Mouse (Mus musculus): ENCODE results near the gene Dusp28.

Dusp28 gene

DNA sequence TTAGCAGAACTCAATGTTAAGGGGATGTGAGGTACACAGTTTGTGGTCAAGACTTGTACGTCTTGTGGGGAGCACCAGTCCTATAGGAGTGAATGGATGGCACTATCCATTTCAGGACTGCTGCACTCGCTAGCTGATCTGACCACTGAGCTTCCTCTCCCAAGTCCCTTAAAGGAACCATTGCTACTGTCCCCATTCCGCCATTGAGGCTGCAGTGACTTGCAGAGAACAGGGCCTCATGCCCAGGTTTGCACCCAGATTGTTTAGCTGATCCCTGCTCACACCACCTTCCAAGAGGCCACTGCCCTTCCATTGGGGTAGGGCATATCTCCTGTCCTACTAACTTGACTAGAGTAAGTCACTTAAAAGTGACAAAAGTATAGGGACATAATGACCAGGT is 1.9 kb downstream of the Dusp28 start:
- DNase-seq (ENCODE audit: low read depth): no peak

DNA sequence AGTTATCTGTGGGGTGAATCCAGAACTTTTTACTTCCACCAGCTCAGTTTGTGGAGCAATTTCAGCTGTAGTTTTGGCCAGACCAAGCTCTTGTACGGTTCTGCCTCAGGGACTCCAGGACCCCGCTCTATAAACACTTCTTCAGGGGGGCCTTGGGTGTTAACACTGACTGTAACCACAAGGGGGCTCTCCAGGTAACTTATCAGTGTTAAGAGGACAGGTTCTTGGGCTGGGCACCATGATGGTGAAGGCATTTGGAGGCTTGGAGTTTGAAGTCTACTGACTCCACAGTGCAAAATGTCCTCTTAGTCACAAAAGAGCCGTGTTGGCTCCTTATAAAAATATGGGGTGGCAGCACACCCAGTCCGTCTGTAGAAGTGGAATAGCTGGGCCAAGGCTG is 2.3 kb downstream of the Dusp28 start:
- DNase-seq (ENCODE audit: low read depth): no peak

DNA sequence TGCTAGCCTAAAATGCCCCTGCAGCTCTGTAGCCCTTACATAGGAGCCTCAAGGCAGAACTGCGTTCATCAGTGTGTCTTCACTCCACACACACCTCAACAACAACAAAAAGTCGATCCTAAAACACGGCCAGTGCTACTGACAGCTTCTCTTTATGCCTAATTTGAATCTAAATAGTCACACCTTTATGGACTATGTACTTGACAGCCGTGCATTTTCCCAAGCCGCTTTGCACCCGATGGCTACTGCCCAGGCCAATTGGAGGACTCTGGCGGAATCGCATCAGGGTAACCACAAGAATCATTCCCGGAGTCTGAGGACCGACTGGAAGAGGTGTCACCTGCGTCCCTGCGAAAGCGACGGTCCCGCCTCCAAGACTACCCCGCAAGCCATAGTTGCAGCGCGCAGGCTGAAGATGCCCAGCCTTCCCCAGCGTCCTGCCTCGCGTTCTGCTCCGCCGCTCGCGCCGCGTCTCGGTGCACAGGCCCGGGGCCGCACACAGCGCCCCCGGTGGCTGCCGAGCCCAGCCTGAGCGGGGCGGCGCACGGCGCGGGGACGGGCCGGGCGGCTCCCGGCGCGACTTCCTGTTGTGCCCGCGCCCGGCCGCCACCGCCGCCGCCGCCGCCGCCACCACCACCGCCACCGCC is 3.6 kb downstream of the Dusp28 start, which contains the start of gene Rnpepl1:
Gene Rnpepl1, plus strand, starts transcription at position 545 of the 647 bp plus-strand sequence.
- peak; percentile 69 for DNase-seq (ENCODE audit: low read depth)

DNA sequence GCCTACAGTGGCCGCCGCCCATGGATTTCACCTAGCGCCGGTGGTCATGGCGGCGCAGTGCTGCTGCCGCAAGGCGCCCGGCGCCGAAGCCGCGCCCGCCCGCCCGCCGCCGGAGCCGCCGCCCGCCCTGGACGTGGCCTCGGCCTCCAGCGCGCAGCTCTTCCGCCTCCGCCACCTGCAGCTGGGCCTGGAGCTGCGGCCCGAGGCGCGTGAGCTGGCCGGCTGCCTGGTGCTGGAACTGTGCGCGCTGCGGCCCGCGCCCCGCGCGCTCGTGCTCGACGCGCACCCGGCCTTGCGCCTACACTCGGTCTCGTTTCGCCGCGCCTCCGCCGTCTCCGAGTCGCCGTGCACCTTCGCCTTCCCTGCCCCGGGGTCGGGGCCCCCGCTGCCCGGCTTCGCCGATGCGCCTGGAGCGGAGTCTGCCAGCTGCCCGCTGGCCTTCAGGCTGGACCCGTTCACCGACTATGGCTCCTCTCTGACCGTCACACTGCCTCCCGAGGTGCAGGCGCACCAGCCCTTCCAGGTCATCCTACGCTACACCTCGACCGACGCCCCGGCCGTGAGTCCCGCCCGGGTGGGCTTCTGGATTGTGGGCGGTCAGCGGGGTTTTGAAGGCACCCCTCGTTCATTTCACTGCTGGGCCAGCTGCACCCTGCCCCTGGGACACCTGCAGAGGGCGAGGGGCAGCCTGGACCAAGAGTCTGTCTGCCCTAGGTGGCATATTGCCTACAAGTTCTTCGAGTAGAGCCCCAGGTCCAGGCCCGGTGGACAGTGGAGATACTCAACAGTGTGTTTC is 4.3 kb downstream of the Dusp28 start:
- peak; percentile 48 for DNase-seq (ENCODE audit: low read depth)

DNA sequence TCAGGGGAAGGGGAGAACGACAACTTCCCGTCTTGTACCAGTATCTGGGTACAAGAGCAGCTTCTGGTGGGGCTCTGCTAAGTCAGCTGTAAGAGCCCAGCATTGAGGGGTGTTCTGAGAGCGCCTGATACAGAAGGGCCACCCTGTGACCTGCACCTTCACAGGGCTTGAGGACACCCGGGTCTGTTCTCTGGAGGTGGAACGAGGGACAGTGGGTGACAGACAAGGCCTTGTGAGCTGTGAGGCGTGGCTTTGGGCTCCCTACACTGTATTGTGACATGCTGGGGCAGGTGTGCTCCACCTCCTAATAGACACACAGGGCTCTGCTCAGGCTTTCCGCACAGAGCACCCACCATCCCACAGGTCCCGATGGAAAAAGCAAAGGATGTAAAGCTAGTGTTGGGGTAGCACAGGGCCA is 4.9 kb downstream of the Dusp28 start:
- DNase-seq (ENCODE audit: low read depth): no peak

DNA sequence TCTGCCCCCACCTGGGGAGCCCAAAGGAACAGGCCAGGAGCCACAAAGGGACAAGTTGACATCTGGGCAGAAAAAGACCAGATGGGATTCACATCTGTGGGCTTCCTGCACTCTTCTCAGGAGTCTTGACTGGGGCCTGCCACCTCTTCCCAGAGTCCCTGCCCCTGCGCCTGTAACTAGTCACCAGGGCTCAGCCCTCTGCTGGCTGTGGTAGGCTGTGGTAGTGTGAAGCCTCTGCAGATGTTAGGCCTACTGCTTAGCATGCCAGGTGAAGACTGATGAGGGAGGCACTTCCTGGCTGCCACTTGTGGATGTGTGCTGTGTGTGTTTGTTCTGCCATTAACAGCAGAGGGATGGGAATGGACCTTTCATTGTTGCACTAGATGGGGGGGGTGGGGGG is 5.5 kb downstream of the Dusp28 start:
- no peak for DNase-seq (ENCODE audit: low read depth)

DNA sequence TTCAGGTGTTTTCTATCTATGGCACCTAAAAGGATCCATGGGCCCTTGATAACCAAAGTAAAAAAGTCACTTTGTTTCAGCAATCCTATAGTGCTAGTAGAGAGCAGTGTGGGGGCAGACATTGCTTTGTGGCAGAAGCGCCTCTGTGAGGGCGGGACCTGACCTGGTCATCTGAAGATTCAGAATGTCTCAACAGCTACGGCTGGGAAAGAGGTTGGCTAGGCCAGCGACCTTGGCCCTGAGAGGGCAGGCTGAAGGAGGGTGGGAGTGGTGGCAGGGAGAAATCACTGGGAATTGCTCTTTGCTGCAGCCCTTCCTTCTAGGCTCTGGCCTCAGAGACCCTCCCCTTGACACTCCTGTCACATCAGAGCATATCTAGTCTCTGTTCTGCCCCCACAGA is 7.5 kb downstream of the Dusp28 start:
- no peak for DNase-seq (ENCODE audit: low read depth)

DNA sequence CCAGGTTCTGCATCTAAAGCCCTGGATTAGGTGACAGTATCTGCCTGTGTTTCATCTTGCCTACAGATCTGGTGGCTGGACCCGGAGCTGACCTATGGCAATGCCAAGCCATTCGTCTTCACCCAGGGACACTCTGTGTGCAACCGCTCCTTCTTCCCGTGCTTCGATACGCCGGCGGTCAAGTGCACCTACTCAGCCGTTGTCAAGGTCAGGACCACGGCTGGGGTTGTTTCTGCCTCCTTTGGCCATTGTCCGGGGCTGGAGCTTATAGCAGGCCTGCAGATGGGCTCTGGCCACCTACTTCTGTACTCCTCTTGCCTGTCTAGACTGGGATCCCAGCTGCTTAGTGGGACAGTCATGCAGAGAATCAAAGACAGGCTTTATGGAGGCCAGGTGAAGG is 8.2 kb downstream of the Dusp28 start:
- DNase-seq (ENCODE audit: low read depth): no peak

DNA sequence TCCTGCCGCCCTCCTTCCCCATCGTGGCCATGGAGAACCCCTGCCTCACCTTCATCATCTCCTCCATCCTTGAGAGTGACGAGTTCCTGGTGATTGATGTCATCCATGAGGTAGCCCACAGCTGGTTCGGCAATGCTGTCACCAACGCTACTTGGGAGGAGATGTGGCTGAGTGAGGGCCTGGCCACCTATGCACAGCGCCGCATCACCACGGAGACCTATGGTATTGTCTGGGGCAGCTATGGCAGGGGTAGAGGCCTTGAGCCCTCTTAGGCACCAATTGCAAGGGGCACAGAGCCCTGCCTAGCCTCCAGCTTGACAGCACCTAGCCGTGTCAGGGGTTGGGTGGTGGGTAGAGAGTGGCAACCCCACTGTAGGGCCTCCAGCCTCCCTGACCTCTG is 9.9 kb downstream of the Dusp28 start:
- DNase-seq (ENCODE audit: low read depth): no peak

DNA sequence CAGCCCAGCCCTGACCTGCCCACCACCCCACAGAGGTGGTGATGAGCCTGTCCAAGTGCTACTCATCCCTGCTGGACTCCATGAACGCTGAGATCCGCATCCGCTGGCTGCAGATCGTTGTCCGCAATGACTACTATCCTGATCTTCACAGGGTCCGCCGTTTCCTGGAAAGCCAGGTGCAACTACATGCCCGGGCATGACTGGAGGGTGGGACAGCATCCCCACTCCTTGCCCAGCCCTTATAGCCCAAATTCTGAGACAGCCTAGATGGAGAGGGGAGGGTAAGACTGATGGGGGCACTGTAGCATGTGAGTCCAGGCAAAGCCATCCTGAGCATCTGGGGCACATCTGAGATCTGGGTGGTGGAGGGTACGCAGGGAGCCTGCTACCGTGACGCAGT is 12.4 kb downstream of the Dusp28 start:
- DNase-seq (ENCODE audit: low read depth): no peak

DNA sequence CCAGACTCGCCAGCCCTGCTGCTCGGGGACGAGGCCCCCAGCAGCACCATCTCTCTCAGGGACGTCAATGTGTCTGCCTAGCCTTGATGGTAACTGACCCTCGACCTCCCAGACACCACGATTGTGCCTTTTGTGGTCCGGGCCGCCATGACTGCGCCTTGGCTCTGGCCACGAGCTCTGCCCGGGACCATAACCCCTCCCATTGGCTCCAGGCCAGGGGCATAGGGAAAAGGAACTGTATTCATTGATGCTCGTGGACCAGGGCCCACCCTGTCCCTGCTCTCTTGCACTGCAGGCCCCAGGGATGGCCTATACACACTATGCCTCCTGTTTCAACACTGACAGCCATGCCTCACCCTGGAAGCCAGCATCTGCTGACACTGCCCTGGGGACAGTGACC is 13.0 kb downstream of the Dusp28 start:
- no peak for DNase-seq (ENCODE audit: low read depth)

DNA sequence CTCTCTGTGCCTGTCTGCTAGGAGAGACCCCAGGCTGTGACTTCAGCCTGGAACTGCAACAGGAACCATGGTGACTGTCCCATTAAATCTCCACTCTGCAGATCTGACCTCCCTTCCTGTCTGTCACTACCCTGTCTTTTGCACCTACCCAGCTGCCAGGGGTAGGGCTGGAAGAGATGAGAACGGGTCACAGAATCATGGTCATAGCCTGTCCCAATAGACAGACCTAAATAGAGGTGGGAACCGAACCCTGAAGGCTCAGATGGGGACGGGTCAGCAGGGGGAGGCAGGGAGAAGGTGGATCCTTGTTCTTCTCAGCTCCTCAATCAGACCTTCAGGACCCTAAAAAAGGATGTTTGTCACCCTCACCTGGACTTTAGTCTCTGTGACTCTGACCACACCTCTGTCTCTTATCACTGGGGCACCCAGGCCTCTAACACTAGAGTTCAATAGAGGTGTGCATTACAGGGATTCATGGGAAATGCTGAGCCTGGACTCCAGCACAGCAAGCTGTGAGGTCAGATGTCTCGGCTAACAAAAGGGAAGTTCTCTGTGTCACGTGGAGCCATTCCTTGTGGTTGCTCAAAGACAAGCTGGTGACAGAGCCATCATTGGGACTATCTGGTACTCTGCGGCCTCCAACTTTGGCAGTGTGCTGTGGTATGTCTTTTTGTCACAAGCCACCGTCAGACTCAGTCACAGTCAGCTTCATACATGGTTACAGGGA is 13.9 kb downstream of the Dusp28 start:
- DNase-seq (ENCODE audit: low read depth): no peak

DNA sequence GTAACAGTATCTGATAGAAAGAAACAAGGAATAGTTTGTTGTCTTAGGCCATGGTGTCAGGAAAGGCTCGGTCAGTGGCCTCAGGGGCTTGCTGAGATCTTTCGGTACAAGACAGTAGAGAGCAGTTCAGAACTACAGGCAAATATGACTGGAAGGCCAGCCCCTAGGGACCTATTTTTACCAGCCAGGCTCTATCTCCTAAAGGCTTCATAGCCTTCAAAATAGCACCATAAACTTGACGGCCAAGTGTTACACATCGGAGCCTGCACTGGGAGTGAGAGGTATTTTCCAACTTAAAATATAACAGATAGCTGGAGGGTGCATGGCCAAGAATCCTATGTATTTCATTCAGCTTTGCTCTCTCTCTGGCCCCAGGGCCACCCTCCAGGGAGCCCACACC is 14.7 kb downstream of the Dusp28 start:
- no peak for DNase-seq (ENCODE audit: low read depth)

DNA sequence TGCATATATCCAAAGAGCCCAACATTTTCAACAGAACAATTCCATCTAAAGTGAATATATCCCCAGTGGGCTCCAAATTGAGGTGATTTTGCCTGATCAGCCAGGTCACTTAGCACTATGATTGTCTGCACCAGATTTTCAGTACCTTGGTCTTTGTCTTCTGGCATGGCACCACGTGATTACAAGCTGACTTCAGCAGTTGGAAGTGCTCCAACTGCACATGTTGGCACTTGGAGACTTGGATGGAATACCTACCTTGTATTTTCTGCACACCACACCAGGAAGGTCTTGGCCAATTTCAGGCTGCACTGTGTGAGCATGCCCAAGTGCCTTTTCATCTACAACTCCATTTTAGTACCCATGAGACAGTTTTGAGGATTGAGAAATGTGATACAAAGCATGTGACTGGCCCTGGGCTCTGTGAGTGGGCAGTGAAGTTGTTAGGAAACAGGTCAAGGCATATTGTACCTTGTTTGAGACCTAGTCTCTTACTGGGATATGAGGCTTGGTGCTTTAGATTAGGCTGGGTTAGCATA is 23.5 kb downstream of the Dusp28 start:
- DNase-seq (ENCODE audit: low read depth): peak; percentile 40

DNA sequence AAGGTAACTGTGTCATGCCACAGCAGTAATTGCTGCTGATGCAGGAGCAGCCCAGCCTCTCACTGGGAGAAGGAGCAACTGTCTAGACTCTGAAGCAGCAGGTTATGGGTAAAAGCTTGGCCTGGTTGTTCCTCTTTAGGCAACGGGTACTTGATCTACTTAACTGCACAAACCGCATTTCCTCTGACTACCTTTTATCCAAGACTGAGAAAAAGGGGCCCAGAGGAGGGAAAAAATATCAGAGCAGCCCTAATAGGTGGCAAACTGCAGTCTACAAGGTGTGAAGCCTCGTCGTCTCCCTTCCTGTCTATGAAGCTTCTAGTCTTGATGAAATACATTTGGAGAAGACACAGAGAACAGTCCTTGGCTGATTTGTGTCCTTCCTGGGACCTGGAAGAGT is 26.8 kb downstream of the Dusp28 start:
- DNase-seq (ENCODE audit: low read depth): no peak

DNA sequence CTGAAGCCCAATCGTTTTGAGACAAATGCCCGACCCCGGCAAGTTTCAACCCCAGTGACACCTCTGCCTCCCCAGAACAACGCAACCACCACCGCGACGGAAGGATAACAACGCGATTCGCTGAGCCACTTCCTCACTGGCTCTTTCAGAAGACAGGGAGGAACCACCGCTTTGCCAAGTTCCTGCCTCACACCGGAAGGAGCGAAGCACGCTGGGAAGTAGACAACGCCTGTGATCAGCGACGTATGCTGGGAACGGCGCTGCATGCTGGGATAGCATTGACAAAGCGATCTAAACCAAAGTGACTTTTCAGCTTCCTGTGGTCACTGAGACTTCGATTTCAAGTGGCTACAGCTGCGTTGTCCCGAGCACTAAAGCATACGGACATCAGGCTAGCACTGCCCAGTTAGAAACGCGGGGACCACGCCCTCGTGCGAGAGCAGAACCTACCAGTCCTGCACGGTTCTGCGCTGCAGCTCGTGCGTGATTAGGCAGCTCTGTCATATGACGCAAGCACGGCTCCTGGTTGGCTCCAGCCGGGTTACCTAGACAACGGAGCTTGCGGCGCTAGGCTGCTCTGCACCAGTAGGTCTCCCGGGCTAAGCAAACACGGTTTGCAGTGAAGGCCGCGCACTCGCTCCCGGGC is 27.5 kb downstream of the Dusp28 start, which contains the start of gene Capn10:
Gene Capn10, plus strand, starts transcription at position 195 of the 646 bp plus-strand sequence.
- DNase-seq (ENCODE audit: low read depth): peak; percentile 98

DNA sequence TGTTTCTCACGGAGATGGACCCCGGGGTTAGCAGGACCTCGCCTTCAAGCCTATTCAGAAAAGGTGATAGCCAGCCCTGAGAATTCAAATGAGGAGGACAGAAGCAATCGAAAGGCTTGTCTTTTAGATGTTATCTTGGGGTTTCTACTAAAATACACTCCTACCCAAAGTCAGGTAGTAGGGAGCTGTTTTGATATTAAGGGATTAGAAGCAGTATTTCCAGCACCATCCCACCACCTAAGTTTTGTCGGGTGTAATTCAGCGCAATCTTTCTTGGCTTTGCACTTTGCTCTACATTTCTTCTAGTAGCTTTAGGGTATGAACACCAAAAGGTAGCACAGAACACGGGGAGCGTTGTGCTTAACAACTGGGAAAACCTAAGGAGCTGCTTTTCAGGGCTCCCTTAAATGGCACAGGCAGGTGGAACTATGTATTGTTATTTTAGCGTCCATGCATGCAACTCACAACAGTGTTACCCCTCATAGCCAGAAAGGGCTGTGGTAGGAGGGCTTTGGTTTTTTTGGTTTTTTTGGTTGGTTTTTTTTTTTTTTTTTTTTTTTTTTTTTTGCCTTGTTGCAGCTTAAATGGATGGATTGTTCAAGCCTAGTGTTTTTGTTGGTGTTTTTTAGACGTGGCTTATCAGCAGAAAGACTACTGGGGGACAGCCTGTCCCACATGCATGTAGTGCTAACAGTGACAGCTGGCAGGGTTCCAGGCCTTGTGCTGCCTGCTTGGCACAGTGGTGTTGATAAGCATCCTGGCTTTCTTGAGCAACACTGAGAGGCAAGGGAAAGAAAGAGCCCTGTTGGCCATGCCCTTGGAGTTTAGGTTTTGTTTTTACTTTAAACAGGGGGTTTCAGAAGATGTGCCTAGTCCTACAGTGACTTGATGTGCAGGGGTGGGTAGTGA is 28.5 kb downstream of the Dusp28 start:
- peak; percentile 64 for DNase-seq (ENCODE audit: low read depth)

DNA sequence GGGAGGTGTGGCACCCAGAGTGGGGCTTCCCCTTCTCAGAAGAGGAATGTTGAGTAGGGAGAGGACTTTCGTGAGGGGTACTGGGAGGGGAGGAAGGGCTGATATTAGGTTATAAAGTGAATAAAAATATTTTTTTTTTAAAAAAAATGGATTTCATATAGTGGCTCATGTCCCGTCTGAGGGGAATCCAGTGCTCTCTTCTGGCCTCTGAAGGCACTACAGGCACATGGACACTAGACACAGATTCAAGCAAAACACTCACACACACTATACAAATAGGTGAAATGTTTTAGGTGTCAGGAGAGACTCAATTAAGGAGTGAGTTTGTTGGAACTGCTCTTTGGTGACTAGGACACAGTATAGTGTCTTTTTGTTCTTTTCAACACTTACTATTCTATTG is 29.2 kb downstream of the Dusp28 start:
- peak; percentile 55 for DNase-seq (ENCODE audit: low read depth)

DNA sequence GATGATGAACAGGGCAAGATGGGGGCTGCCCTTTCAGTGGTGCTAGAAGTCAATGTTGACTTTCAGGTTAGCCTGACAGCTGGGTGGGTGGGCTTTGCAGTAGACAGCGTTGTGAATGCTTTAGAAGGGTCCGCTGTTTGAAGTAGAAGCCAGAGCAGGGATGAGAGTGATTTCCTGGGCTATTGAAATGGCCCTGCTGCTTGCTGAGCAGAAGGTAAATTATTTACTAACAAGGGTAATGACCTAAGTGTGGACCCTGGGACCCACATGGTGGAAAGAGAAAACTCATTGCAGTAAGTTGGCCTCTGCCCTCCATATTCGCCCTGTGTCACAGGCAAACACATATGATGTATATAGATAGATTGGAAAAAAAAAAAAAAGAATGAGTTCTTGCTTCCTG is 29.7 kb downstream of the Dusp28 start:
- no peak for DNase-seq (ENCODE audit: low read depth)

DNA sequence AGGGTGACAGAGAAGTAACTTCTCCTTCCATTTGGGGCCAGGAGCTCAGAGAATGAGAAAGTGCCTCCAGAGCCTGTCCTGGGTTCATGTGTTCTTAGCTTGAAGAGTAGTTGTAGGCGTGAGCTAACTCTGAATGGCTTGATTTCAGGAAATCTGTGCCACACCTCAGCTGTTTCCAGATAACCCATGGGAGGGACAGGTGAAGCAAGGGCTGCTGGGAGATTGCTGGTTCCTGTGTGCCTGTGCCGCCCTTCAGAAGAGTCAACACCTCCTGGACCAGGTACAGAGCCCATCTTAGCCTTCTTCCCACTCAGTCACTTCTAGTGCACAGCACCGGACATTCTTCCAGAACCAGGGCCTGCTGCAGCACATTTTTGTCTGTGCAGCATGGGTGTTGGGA is 31.0 kb downstream of the Dusp28 start:
- no peak for DNase-seq (ENCODE audit: low read depth)

DNA sequence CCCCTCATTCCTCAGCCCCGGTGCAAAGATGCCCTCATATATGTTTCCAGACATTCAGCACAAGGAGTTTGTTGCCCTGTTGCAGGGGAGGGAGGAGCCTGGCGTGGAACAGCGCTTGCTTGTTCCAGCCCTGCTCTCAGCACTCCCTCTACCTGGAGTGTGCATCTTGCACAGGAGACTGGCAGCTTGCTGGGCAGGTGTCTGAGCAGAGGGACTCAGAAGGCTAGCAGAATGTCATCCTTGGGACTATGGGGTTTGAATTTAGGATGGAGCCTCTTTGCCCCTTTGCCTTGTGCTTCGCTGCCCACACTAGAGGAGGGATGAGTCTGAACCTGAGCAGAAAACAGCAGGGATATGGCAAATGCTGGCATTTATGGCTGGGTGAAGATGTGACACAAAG is 33.0 kb downstream of the Dusp28 start:
- DNase-seq (ENCODE audit: low read depth): no peak

Measured in NIH3T3 (cell line).